Mouse (Mus musculus) heart, postnatal 14 days (tissue): ENCODE measurements around the gene Mier1. TPM values are rescaled to one million over a fixed set of nuclear protein-coding genes. Genes with fewer than 3 reads are reported as not detected.

Source experiments
- DNase-seq, 2 experiments: peaks; one replicate each; pipeline ENCODE4 v3.0.0; 2021 to 2022
- intact Hi-C: fragments of 180-260 bp; cut with DNase I; formaldehyde crosslinking; loops from one replicate; pipeline ENCODE4 v1.15.1; 2025
- long read RNA-seq, 2 experiments: library from polyadenylated mRNA; stranded (forward); transcript quantifications; one replicate each; pipeline ENCODE4 v2.0.0; 2021
- total RNA-seq, 2 experiments: library from RNA; stranded (reverse); gene quantifications; 2 replicates each; pipeline ENCODE4 v1.2.3; 2021

The Mier1 gene
- 10 to 100 TPM; 40.0 to 41.7 TPM for total RNA-seq
- long read RNA-seq, experiment 1, full-length matches to known transcripts = 6 of 11 reads
- long read RNA-seq, experiment 1, partial matches to known transcripts = 1 of 11 reads
- long read RNA-seq, experiment 1, other reads (novel, unspliced or antisense) = 4 of 11 reads
- long read RNA-seq, experiment 2, full-length matches to known transcripts = 3 of 6 reads
- long read RNA-seq, experiment 2, partial matches to known transcripts = 2 of 6 reads
- long read RNA-seq, experiment 2, other reads (novel, unspliced or antisense) = 1 of 6 reads

DNA sequence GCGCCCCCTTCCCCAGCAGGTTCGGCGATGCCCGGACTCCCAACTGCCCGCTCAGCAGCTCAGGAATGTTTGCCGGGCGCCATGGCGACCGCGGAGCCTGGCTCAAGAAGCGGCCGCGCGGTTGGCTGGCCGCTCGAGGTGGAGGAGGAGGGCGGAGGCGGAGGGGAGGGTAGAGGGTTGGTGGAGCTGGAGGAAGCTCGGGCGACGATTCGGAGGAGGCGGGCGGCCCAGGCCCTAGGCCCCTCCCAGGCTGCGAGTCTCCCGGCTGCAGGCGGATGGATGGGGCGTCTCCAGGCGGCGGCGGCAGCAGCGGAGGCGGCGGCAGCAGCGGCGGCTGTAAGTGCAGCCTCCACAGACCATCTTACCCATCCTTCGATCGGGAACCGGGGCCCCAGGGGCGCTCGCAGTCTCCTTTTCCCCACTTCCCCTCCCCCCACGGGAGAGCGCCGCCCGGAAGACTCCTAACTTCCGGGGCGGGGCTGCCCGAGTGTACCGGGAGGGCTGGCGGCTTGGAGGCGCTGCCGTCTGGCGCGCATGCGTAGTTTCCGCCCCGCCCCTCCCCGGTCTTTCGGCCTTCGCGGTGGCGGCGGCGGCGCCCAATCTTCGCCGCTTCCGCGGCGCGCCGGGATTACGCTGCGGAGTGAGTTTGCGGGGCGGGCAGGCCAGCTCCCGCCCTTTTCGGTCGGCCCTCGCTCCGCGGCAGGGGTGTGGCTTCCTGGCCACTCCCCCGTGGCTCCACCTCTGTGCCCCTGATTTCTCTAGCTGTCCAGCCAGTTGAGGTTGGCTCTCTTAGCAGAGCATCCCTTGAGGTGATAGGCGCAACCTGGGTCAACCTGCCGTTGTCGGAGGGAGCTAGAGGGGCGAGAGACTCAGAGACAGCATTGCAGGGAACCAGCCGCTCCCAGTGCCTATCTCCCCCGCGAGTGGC, at the start of gene Mier1, which contains the start of gene Wdr78:
TSS of gene Mier1 (plus strand) at position 207 of the 928 bp plus-strand sequence.
TSS of gene Wdr78 (minus strand) at position 372 of the 928 bp plus-strand sequence.
- intact Hi-C loops = loop anchor here (5.0 to 10.0 kb wide), 3 partner anchors 103 to 230 kb away; partner anchors contain the start of gene Slc35d1

DNA sequence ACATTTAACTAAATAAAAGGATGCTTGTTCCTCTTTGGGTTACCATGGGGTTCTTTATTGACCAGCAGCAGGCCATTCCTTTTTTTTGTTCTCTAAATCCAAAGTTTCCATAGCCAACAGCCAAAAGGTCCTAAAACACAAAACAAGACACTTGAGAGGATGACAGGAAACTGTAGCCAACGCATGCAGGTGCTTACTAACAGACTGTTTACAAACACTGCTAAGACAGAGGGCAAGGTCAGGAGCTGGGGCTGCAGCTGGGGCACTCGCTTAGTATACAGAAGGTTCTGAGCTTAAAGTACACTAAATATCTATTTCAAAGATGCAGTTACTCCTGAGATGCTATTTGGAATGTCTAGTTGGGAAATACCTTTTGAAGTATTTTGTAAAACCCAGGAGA, 49.8 kb upstream of the Mier1 start:
- intact Hi-C loops = no loop called here

More for the DNA sequence above, at the start of gene Mier1, which contains the start of gene Wdr78:
- DNase-seq = peak; percentile 95

DNA sequence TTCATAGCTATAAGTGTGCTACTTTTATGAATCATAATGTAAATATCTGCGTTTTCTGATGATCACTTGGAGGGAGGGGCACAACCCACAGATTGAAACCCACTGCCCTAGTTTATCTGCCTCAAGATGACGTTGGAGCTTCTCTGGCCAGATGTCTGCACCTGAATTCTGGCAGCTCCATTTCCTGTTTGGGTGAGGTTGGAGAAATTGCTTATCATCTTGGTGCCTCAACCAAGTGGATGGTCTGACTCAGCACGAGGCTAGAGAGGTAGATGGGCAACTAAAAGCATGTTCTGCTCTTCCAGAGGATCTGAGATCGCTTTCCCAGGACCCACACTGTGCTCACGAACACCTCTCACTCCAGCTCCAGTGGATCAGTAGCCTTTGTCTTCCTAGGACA, 49.2 kb upstream of the Mier1 start:
- intact Hi-C loops = no loop called here
- DNase-seq = no peak

More for the DNA sequence above, 49.8 kb upstream of the Mier1 start:
- no peak for DNase-seq

DNA sequence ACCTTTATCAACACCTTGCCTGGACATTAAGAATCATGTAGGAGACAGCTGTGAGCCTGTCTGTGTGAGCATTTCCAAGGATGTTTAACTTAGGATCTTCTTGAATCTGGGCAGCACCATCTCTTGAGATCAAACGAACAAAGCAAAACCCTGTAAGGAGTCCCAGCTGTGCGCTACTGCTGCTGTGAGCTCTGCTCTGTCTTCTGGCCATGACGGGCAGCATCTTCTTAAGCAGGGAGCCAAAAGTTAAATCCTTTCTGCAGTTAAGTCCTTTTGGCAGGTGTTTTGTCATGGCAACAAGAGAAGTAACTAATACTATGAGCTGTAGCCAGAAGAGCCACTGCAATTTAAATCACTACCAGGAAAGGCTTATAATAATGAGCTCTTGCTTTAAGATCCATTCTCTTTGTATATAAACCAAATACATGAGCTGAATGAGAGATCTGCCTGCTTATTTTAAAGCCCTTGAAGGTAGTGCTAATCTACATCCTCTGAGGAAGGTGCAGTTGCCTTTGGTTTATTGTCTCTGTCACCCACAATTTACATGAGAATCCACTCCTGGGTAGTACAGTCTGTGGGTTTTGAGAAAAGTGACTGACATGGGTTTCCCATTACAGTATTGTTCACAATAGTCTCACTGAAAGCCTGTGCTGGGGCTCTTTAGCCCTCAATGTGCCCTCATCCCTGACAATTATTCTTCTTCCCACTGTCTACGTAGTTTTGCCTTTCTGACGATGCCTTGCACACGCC, 46.1 kb upstream of the Mier1 start:
- intact Hi-C loops = no loop called here

DNA sequence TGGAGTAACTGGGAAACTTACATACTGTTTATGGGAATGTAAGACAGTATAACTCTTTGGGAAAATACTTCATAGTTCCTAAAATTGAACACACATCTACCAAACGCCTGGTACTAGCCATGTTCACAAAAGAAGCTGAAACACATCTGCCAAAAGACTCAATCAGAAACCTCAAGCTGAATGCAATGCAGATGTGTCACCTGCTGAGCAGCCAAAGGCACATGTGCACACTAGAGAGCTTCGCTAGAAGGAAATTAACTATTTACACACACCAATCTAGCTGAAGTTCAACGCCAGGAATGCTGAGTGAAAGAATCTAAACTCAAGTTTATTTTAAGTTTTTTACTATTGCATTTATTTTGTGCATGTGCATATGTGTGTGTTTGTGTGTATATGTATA, 43.6 kb upstream of the Mier1 start:
- intact Hi-C loops = no loop called here
- DNase-seq = no peak

More for the DNA sequence above, 46.1 kb upstream of the Mier1 start:
- DNase-seq = no peak

DNA sequence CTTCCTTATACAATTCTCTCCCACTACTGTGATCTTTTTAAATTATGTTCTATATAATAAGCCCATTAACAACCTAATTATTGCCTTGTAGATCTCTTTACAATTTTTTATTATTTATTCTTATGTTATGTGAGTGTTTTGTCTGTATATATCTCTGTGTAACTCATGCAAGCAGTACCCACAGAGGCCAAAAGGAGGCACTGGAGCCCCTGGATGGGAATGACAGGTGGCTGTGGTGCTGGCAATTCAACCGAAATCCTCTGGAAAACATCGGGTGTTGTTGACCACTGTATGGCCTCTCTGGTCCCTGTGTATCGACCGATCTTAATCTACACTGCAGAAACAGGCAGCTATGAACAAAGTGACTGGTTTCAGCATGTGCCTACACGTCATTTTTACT, 29.0 kb upstream of the Mier1 start:
- intact Hi-C loops = no loop called here
- no peak for DNase-seq

DNA sequence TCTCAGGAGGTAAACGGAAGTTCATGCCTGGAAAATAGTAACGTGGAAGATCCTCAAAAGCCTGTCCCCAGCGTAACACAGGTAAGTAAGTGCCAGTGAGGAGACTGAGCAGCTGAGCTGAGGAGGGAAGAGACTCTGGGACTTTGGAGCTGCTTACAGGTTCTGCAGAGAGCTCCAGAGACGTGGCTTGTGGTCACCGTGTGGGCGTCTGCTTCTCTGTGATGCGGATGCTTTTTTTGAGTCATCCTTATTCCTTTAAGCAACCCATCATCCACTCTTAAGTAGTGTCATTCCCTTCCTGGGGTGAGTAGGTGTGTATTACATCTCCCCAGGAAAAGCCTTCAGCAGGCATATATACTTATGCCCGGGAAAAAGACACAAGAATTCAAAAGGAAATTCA, 18.3 kb upstream of the Mier1 start:
- DNase-seq = no peak

DNA sequence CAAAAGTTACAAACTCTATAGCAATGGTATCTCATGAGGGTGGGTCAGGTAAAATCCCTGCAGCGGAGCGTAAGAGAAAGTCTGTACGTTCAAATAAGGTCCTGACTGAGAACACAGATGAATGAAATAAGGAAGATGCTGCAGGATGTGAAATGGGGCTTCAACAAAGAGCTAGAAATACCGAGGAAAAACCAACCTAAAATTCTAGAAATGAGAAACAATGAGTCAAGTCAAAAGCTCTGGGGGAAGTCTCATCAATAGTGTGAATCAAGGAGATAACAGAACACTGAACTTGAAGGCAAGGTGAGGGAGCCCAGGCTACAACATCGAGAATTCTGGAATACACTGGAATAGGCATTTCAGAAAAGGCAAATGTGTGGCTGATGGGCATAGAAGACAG, 15.7 kb upstream of the Mier1 start:
- intact Hi-C loops = no loop called here
- no peak for DNase-seq

More for the DNA sequence above, 18.3 kb upstream of the Mier1 start:
- intact Hi-C loops = no loop called here

DNA sequence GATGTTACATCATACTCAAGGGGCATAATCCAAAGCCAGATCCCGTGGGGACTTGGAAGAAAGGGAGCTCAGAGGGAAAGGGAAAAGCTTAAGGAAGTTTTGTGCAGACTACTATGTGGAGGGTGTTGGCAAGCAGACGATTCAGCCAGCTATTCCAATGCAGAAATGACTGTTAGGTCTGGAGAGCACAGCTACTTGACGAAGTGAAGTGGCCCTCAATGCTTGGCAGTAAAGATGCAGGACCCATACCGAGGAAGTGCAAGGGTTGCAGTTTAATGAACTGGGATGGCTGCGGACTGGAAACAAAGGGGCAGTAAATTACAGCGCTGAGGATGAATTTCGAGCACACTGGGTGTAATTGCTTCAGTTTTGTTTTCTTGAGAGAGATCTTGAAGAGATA, 1.5 kb upstream of the Mier1 start:
- no peak for DNase-seq
- intact Hi-C loops = loop anchor here (5.0 to 10.0 kb wide), 2 partner anchors 105 to 232 kb away; partner anchors contain the start of gene Slc35d1

DNA sequence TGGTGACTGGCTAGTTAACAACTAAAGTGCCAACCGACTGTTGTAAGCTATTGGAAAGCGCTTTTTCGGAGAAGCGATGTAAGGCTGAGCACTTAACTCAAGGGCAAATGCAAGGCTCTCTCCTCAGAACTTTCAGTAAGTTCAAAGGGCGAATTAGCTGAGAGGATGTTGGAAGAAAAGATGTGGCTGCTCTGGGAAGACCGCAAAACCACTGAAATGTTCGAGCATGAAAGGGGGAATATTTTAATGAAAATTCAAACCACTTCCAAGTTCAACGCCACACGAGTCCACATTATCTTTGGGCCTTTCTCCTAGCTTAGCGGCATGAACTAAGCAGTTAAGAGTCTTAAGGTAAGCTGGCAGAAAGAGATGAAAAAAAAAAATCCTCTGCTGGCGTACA, 788 bp upstream of the Mier1 start:
- intact Hi-C loops = loop anchor here (5.0 to 10.0 kb wide), 2 partner anchors 104 to 231 kb away; partner anchors contain the start of gene Slc35d1
- DNase-seq = no peak

DNA sequence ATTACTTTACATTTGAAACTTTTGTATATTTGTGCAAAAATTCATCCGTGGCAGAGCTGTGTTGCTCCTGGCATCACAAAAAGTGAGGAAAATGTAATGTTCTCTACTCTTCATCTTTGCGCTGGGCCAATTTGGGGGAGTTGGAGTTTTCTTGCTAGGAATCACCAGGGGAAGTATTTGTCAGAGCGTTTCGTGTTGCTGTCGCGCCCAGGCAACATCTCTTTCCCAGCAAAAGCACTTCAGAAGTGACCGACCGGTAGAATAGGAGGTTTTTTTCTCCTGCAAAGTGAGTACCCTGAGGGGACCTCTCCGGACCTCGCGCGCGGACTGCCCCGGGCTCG, 4.7 kb downstream of the Mier1 start:
- DNase-seq = no peak
- intact Hi-C loops = loop anchor here (5.0 to 10.0 kb wide), 2 partner anchors 198 to 226 kb away; no protein-coding TSS in a partner anchor

DNA sequence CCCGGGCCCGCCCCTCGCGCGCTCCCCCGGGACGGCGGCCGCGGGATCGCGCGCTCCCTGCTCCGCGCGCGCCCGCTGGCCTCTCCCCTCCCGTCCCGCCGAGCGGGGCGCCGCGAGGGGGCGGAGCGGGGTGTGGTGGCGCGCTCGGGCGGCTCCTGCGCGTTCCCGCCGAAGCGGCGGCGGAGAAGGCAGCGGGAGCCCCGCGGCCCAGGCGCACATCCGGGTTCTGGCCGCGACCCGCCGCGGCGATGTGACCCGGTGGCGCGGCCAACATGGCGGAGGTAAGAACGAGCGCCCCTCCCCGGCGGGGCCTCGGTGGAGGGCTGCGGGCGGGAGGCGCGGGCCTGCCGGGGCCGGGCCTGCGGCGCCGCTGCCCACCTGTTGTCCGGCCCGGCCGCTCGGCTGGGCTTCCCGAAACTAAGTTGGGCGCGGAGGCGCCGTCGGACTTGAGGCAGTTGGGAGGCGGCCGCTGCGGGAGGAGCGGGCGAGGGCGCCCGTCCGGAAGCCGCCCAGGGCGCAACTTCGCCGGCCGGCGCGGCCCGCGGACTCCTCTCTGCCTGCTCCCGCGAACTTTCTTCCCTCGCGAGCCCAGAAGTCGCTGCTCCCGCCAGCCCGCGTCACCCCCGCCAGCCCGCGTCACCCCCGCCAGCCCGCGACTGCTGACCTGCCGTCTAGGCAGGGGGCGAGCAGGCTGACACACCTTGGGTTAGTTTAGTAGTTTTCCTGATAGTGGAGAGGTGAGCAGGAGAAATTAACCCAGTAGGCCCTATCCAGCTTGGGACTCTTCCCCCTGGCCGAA, 5.2 kb downstream of the Mier1 start:
- peak; percentile 91 to 95 for DNase-seq
- intact Hi-C loops = loop anchor here (5.0 to 10.0 kb wide), 2 partner anchors 198 to 225 kb away; no protein-coding TSS in a partner anchor

DNA sequence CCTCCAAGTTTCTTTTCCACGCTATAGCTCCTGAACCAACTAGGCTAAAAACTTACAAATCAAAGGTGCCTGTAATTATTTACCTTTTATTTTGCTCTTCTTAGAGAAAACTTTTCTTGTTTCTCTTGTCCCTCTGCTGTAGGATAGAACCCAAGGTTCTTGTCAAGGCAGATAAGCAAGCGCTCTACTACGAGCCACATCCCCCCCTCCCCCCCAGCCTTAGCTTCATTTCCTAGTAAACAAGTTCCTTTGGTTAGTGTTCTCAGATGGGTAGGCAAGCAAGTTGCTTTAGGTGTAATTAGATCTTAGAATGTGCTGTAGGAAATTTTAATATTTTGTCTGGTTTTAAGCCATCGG, 5.8 kb downstream of the Mier1 start:
- intact Hi-C loops = no loop called here
- no peak for DNase-seq

DNA sequence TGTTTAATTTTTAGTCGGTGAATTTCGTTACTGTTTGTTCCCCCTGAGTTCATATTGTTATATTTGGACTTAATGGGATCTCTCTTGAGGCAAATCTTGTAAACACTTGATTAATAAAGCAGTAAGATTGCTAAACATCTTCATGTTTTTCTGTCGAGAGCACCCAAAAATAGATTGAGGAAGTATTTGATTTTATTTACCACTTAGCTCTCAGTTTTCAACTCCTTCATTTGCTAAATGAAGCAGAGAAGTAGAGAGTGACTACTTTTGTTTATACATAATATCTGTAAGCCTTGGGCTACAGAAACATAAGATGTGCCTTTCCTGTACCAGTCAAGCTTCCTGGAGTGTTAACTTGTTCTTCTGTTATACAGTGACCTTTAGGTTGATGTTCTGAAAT, 6.2 kb downstream of the Mier1 start:
- intact Hi-C loops = no loop called here
- DNase-seq = no peak

DNA sequence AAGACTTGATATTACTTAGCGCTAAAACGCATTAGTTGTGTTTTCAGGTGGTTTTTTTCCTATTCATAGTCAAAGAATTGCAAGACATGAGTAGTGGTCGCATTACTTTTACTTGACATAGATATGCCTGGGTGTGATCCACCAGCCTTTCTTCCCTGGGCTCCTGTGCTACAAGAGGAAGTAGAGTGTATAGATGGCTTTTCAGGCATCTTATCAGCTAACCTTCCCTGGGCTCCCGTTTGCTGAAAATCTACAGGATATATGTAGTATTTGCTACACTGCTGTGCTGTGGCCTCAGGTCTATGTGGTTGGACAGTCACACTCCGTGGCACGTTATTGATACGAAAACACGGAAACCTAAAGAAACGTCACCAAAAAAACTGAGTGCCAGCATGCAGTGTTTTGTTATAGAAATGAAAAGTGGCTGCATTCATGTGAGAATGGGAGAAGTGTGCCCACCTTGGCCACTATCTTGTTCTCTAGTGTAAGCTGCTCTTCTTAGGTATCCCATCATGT, 6.7 kb downstream of the Mier1 start:
- no peak for DNase-seq
- intact Hi-C loops = no loop called here

DNA sequence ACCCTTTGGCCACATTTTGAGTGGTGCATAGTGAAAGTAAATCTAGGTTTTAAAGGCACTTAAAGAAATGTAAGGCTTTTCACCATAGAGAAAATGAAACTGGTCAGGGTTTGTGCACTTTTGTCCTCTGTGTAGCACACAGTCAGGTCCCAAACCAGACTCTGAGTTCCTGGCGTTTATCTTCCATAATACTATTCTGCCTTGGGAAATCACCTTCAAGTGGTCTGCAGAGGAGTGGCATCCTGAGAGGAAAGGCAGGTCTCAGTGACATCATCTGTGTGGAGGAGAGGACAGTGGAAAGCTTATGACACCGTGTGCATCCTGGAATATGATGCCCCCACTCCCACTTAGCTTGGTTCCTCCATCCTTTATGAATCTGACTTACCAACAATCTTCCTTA, 8.9 kb downstream of the Mier1 start:
- intact Hi-C loops = no loop called here
- no peak for DNase-seq

DNA sequence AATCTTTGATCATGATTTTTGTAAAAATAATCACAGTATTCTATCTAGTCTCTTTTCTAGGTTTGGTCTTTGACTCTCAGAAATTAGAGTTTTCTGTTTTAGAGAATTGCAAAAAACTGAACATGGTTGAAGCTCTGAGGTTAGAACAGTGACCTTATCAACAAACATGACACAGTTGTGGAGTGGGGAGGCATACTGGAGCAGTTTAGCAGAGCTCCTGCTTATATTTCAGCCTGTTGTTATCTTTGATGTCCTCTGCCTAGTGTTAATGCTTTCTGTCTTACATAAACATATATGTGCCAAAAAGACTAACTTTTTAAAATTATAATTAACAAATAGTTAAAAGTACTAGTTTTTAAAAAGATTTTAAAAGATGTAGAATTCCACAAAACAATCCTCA, 9.4 kb downstream of the Mier1 start:
- intact Hi-C loops = no loop called here
- no peak for DNase-seq

DNA sequence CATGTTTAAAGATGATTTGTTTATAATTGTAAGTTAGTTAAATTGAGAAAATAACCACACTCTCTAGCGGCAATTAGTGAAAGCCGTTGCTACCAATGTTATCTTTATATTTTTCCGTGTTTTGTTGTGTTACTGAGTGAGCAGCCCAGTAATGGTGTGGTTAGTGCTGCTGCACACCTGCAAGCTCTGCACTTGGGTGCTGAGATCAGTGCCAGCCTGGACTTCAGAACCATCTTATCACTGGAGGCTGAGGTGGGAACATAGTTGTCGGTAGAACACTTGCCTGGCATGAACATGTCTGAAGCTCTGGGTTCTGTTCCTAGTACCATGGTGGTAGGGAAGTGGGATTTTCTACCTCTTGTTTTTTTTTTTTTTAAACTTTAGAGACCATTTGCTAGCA, 12.3 kb downstream of the Mier1 start:
- intact Hi-C loops = no loop called here
- no peak for DNase-seq

DNA sequence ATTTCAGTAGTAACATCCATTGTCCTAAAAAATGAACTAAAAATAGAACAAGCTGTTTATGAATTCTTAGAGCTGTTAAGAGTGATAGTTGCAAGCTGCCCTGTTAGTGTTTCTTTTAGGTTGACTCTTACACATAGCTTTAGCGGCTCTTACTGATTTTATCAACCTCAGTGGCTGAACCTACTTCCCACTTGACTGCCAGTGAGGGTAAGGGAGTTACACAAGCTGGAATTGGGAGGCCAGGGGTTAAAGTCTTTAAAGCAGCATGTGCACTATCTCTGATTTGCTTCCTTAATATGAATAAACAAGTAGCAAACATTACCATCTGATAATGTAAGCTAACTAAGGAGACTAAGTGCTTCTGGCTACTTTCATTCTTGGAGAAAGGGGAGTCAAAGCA, 22.8 kb downstream of the Mier1 start:
- DNase-seq = no peak
- intact Hi-C loops = no loop called here
